Mouse (Mus musculus): ENCODE results near the gene Myo3b. TPM values are rescaled to one million over a fixed set of nuclear protein-coding genes. Genes with fewer than 3 reads are reported as not detected.

Myo3b gene
- polyA plus RNA-seq, 1 experiment from 2014 or later: not detected

- H3K27ac ChIP-seq (replicated peaks): no peak overlapping the region
- H3K4me1 ChIP-seq: peaks cover 16% of the 10 kb centered on the region
- H3K9me3 ChIP-seq (replicated peaks): no peaks in the 10 kb centered on the region
- H3K4me3 ChIP-seq: no peak overlapping the region
- no peaks in the 10 kb centered on the region for H3K27me3 ChIP-seq (ENCODE audit: low read depth, poor library complexity, severe bottlenecking)
- DNase-seq (ENCODE audit: low spot score): no peak
- H3K36me3 ChIP-seq: no peaks in the 10 kb centered on the region
- WGBS: 70% methylated on average over 5 of the region's 5 CpGs
Observed at GRCm38 (mm10) chr2:70034895-70035294, 4.0 kb upstream of the Myo3b start.

- Histone ChIP-seq H3K36me3 (no peaks in the 10 kb centered on the region), H3K4me1 (peaks cover 16% of the 10 kb centered on the region), H3K9me3 (replicated peaks) (no peaks in the 10 kb centered on the region), H3K27ac (replicated peaks) (no peak overlapping the region), H3K4me3 (no peak overlapping the region), H3K27me3 (ENCODE audit: low read depth, poor library complexity, severe bottlenecking) (no peaks in the 10 kb centered on the region)
- 69% methylated on average over 1 of the region's 1 CpGs for WGBS
- no peak for DNase-seq (ENCODE audit: low spot score)
Observed at GRCm38 (mm10) chr2:70035358-70035757, 3.6 kb upstream of the Myo3b start.

- peaks cover 16% of the 10 kb centered on the region for H3K4me1 ChIP-seq
- H3K4me3 ChIP-seq: no peak overlapping the region
- H3K27me3 ChIP-seq (ENCODE audit: low read depth, poor library complexity, severe bottlenecking): no peaks in the 10 kb centered on the region
- WGBS: 77% methylated on average over 8 of the region's 8 CpGs
- DNase-seq (ENCODE audit: low spot score): no peak
- no peaks in the 10 kb centered on the region for H3K9me3 ChIP-seq (replicated peaks)
- no peaks in the 10 kb centered on the region for H3K36me3 ChIP-seq
- no peak overlapping the region for H3K27ac ChIP-seq (replicated peaks)
Observed at GRCm38 (mm10) chr2:70037221-70037620, 1.7 kb upstream of the Myo3b start.

GRCm38 (mm10) chr2:70044466-70044865 lies 5.5 kb downstream of the Myo3b start:
- DNase-seq (ENCODE audit: low spot score): peak; percentile 18
- no peaks in the 10 kb centered on the region for H3K9me3 ChIP-seq (replicated peaks)
- WGBS: 34% methylated on average over 6 of the region's 6 CpGs
- no peaks in the 10 kb centered on the region for H3K36me3 ChIP-seq
- no peak overlapping the region for H3K4me3 ChIP-seq
- 0 out of 2 replicates have a peak overlapping the region, but pooled peaks have one; percentile 23 for H3K27ac ChIP-seq (replicated peaks)
- H3K4me1 ChIP-seq: peaks cover 11% of the 10 kb centered on the region
- no peaks in the 10 kb centered on the region for H3K27me3 ChIP-seq (ENCODE audit: low read depth, poor library complexity, severe bottlenecking)

GRCm38 (mm10) chr2:70047868-70048267 lies 8.9 kb downstream of the Myo3b start:
- Histone ChIP-seq H3K4me3 (no peak overlapping the region), H3K4me1 (peaks cover 11% of the 10 kb centered on the region), H3K36me3 (no peaks in the 10 kb centered on the region), H3K27me3 (ENCODE audit: low read depth, poor library complexity, severe bottlenecking) (no peaks in the 10 kb centered on the region), H3K9me3 (replicated peaks) (no peaks in the 10 kb centered on the region), H3K27ac (replicated peaks) (no peak overlapping the region)
- 91% methylated on average over 11 of the region's 11 CpGs for WGBS
- no peak for DNase-seq (ENCODE audit: low spot score)

- H3K27ac ChIP-seq (replicated peaks): no peak overlapping the region
- H3K36me3 ChIP-seq: no peaks in the 10 kb centered on the region
- DNase-seq (ENCODE audit: low spot score): no peak
- H3K4me1 ChIP-seq: 0 out of 2 replicates have a peak, but pooled peaks cover 4% of the 10 kb centered on the region
- 94% methylated on average over 9 of the region's 9 CpGs for WGBS
- H3K27me3 ChIP-seq (ENCODE audit: low read depth, poor library complexity, severe bottlenecking): no peaks in the 10 kb centered on the region
- H3K4me3 ChIP-seq: no peak overlapping the region
- H3K9me3 ChIP-seq (replicated peaks): no peaks in the 10 kb centered on the region
Observed at GRCm38 (mm10) chr2:70053803-70054202, 14.9 kb downstream of the Myo3b start.

GRCm38 (mm10) chr2:70058201-70058600 lies 19.3 kb downstream of the Myo3b start:
- WGBS: 95% methylated on average over 4 of the region's 4 CpGs
- Histone ChIP-seq H3K27ac (replicated peaks) (no peak overlapping the region), H3K4me1 (peaks cover 14% of the 10 kb centered on the region), H3K9me3 (replicated peaks) (no peaks in the 10 kb centered on the region), H3K27me3 (ENCODE audit: low read depth, poor library complexity, severe bottlenecking) (no peaks in the 10 kb centered on the region), H3K36me3 (no peaks in the 10 kb centered on the region), H3K4me3 (no peak overlapping the region)
- DNase-seq (ENCODE audit: low spot score): no peak

- Histone ChIP-seq H3K9me3 (replicated peaks) (no peaks in the 10 kb centered on the region), H3K36me3 (no peaks in the 10 kb centered on the region), H3K4me3 (no peak overlapping the region), H3K27me3 (ENCODE audit: low read depth, poor library complexity, severe bottlenecking) (no peaks in the 10 kb centered on the region), H3K4me1 (peaks cover 12% of the 10 kb centered on the region), H3K27ac (replicated peaks) (no peak overlapping the region)
- WGBS: 58% methylated on average over 11 of the region's 11 CpGs
- peak; percentile 21 for DNase-seq (ENCODE audit: low spot score)
Observed at GRCm38 (mm10) chr2:70060359-70061345, 21.7 kb downstream of the Myo3b start.

GRCm38 (mm10) chr2:70065116-70065515 lies 26.2 kb downstream of the Myo3b start:
- no peak overlapping the region for H3K27ac ChIP-seq (replicated peaks)
- H3K4me1 ChIP-seq: peaks cover 20% of the 10 kb centered on the region
- H3K9me3 ChIP-seq (replicated peaks): no peaks in the 10 kb centered on the region
- no peak overlapping the region for H3K4me3 ChIP-seq
- no peaks in the 10 kb centered on the region for H3K36me3 ChIP-seq
- no peaks in the 10 kb centered on the region for H3K27me3 ChIP-seq (ENCODE audit: low read depth, poor library complexity, severe bottlenecking)
- 87% methylated on average over 6 of the region's 6 CpGs for WGBS
- DNase-seq (ENCODE audit: low spot score): no peak

- DNase-seq (ENCODE audit: low spot score): no peak
- Histone ChIP-seq H3K27me3 (ENCODE audit: low read depth, poor library complexity, severe bottlenecking) (no peaks in the 10 kb centered on the region), H3K9me3 (replicated peaks) (no peaks in the 10 kb centered on the region), H3K4me3 (no peak overlapping the region), H3K4me1 (peaks cover 13% of the 10 kb centered on the region), H3K27ac (replicated peaks) (0 out of 2 replicates have a peak overlapping the region, but pooled peaks have one; percentile 17), H3K36me3 (no peaks in the 10 kb centered on the region)
- WGBS: 74% methylated on average over 7 of the region's 7 CpGs
Observed at GRCm38 (mm10) chr2:70065729-70066300, 26.9 kb downstream of the Myo3b start.

GRCm38 (mm10) chr2:70066338-70067022 lies 27.6 kb downstream of the Myo3b start:
- no peak for DNase-seq (ENCODE audit: low spot score)
- Histone ChIP-seq H3K36me3 (no peaks in the 10 kb centered on the region), H3K27ac (replicated peaks) (0 out of 2 replicates have a peak overlapping the region, but pooled peaks have one; percentile 17), H3K4me1 (peaks cover 10% of the 10 kb centered on the region; the same call in 1 of the 2 replicates), H3K9me3 (replicated peaks) (no peaks in the 10 kb centered on the region), H3K4me3 (no peak overlapping the region), H3K27me3 (ENCODE audit: low read depth, poor library complexity, severe bottlenecking) (no peaks in the 10 kb centered on the region)
- 85% methylated on average over 6 of the region's 6 CpGs for WGBS

- Histone ChIP-seq H3K4me3 (no peak overlapping the region), H3K36me3 (no peaks in the 10 kb centered on the region), H3K4me1 (peaks cover 10% of the 10 kb centered on the region; the same call in 1 of the 2 replicates), H3K9me3 (replicated peaks) (no peaks in the 10 kb centered on the region), H3K27ac (replicated peaks) (no peak overlapping the region), H3K27me3 (ENCODE audit: low read depth, poor library complexity, severe bottlenecking) (no peaks in the 10 kb centered on the region)
- 86% methylated on average over 5 of the region's 5 CpGs for WGBS
- DNase-seq (ENCODE audit: low spot score): no peak
Observed at GRCm38 (mm10) chr2:70069861-70070260, 30.9 kb downstream of the Myo3b start.

All from midbrain, embryonic 10.5 days (tissue).